Mouse (Mus musculus) left cerebral cortex, postnatal 14 days (tissue): Measurements from ENCODE around the gene Prpf40a. TPM values are rescaled to one million over a fixed set of nuclear protein-coding genes. Genes with fewer than 3 reads are reported as not detected.

ENCODE experiments used
- DNase-seq, 2 experiments: peaks; one replicate each; pipeline ENCODE4 v3.0.0; 2021 to 2022; ENCODE audit warnings: low spot score in 2 of 2, mixed read lengths in 1 of 2
- intact Hi-C: fragments of 180-260 bp; cut with DNase I; formaldehyde crosslinking; loops from one replicate; pipeline ENCODE4 v1.15.1; 2025
- total RNA-seq, 2 experiments: library from RNA; stranded (reverse); gene quantifications; 2 replicates each; pipeline ENCODE4 v1.2.3; 2021

Gene Prpf40a
- total RNA-seq, 2 experiments from 2014 or later: 33.8 to 41.7 TPM

- intact Hi-C loops: loop anchor here (2.0 kb wide), 1 partner anchor 365 kb away; no protein-coding TSS in a partner anchor
- DNase-seq: peak; percentile 73 to 76
These were observed 69.3 kb downstream of the Prpf40a start for GRCm38 (mm10) chr2:53121797-53122196.

- intact Hi-C loops: no loop called here
- no peak for DNase-seq
These were observed 82.5 kb downstream of the Prpf40a start for GRCm38 (mm10) chr2:53108547-53108946.

- intact Hi-C loops: no loop called here
- no peak for DNase-seq
These were observed 84.6 kb downstream of the Prpf40a start for GRCm38 (mm10) chr2:53106472-53106871.

GRCm38 (mm10) chr2:53106056-53106455, 85.0 kb downstream of the Prpf40a start:
- DNase-seq: peak in 1 of 2 experiments; percentile 57
- intact Hi-C loops: no loop called here

GRCm38 (mm10) chr2:53105408-53105807, 85.7 kb downstream of the Prpf40a start:
- no peak for DNase-seq
- intact Hi-C loops: no loop called here

- intact Hi-C loops: no loop called here
These were observed 88.2 kb downstream of the Prpf40a start for GRCm38 (mm10) chr2:53102901-53103300.

GRCm38 (mm10) chr2:53101885-53102740, 89.0 kb downstream of the Prpf40a start:
- no peak for DNase-seq
- intact Hi-C loops: no loop called here

More at GRCm38 (mm10) chr2:53102901-53103300, 88.2 kb downstream of the Prpf40a start:
- no peak for DNase-seq

GRCm38 (mm10) chr2:53100093-53100492, 91.0 kb downstream of the Prpf40a start:
- intact Hi-C loops: no loop called here
- DNase-seq: no peak

- intact Hi-C loops: no loop called here
- no peak for DNase-seq
These were observed 95.6 kb downstream of the Prpf40a start for GRCm38 (mm10) chr2:53095489-53095888.

- intact Hi-C loops: no loop called here
- DNase-seq: peak in 1 of 2 experiments; percentile 13
These were observed 96.1 kb downstream of the Prpf40a start for GRCm38 (mm10) chr2:53095031-53095430.

GRCm38 (mm10) chr2:53088744-53089143, 102.3 kb downstream of the Prpf40a start:
- DNase-seq: no peak
- intact Hi-C loops: no loop called here

GRCm38 (mm10) chr2:53085617-53086202, 105.4 kb downstream of the Prpf40a start:
- peak; percentile 48 to 56 for DNase-seq
- intact Hi-C loops: loop anchor here (2.0 kb wide), 1 partner anchor 323 kb away; no protein-coding TSS in a partner anchor

Other genes starting within 250 kb of the Prpf40a start
- gene Arl6ip6, start 442 bp upstream of the Prpf40a start, total RNA-seq: 10 to 100 TPM; 11.1 to 11.9 TPM